Mouse (Mus musculus) 3134 (cell line): ENCODE results near the gene Pdzph1.

Experiments
- DNase-seq: peaks from one replicate; pipeline ENCODE4 v3.0.0-alpha.2; 2011; ENCODE audit warnings: low spot score; ENCODE audit not compliant: insufficient read length; ENCODE audit errors: extremely low read depth

The Pdzph1 gene

GRCm38 (mm10) chr17:58923316-58923866, 67.8 kb downstream of the Pdzph1 start:
- DNase-seq, result no peak

DNA sequence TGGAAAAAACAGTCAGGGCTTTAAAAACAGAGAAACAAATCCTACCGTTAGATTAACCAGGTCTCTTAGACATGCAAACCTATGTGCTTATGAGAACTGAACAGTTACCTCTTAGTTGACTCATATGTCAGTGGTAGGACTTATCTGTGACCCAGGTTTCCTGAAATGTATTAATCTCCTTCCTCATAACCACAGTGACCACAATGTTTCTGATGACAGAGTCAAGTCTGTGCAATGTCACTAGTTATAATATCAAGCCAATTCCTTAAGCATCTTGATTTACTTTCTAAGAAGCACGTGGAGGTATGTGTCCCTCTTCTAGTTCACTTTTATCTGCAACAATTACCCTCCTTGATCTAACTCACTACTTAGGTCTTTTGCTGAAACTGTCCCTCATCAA, 68.4 kb downstream of the Pdzph1 start:
- DNase-seq, result no peak

- DNase-seq, result no peak
Observed at GRCm38 (mm10) chr17:58919927-58920326, 71.2 kb downstream of the Pdzph1 start.

DNA sequence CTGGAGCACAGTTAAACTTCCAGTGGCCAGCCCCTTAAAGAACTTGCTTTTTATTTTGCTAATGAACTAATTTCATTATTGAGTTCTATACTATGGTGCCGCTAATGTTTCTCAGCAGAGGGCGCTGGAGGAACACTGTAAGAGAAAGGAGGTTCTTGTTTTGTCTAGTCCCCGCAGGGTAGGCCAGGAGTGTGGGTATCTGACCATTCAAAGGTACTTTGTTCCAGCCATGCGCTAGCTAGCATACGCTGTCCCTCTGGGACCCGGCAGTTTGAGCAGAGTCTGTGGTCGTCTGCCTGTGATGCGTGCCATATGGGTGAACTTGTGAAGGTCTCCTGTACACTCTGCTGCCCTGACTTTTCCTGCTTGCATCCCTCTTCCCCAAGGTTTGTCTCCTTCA, 72.1 kb downstream of the Pdzph1 start:
- no peak for DNase-seq

DNA sequence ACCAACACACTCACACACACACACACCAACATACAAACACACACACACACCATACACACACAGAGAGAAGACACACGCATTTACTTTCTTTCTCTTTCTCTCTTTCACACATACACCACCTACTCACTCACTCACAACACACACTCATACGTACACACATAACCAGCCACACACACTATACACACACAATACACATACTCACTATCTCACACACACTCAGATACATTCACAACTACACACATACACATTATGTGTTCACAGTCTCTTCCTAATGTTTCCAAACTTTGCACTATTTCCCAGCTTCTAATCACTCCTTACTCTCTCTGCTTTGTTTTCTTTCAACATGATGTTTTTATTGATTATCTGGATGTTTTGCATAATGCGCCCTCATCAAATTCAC, 72.6 kb downstream of the Pdzph1 start:
- no peak for DNase-seq

DNA sequence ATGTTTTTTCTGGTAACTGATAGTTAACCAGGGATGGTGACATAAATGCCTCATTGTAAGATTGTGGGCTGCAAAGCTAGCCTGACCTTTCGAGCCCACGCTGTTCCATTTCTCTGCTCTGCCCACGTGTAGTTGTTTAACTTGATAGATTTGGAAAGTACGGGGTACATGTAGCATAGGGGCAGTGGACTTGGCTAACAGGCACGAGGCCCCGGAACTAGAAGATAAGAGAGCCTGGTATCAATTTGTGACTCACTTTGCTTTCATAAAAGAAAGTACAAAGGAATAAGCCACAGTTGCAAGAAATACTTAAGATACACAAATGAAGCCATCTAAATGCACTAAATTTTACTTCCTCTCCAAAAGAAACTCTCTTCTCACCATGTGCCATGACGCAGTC, 79.6 kb downstream of the Pdzph1 start:
- DNase-seq, result no peak

GRCm38 (mm10) chr17:58909061-58909661, 82.0 kb downstream of the Pdzph1 start:
- peak; percentile 7 for DNase-seq

DNA sequence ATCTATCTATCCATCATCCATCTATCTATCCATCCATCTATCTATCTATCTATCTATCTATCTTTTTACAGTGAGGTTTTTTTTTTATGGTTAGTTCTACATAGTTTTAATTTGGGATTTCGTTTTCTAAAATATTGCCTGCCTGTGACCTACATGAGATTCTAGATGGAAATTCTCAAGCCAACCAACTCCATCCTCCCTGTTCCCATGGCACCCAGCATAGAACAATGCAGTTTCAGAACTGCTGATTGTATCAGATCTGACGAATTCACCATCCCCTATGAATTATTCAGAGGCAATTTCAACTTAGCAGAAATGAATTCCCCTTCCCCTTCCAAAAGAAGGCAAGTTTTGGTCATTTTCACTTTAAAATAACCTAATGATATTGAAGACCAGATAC, 85.2 kb downstream of the Pdzph1 start:
- no peak for DNase-seq

DNA sequence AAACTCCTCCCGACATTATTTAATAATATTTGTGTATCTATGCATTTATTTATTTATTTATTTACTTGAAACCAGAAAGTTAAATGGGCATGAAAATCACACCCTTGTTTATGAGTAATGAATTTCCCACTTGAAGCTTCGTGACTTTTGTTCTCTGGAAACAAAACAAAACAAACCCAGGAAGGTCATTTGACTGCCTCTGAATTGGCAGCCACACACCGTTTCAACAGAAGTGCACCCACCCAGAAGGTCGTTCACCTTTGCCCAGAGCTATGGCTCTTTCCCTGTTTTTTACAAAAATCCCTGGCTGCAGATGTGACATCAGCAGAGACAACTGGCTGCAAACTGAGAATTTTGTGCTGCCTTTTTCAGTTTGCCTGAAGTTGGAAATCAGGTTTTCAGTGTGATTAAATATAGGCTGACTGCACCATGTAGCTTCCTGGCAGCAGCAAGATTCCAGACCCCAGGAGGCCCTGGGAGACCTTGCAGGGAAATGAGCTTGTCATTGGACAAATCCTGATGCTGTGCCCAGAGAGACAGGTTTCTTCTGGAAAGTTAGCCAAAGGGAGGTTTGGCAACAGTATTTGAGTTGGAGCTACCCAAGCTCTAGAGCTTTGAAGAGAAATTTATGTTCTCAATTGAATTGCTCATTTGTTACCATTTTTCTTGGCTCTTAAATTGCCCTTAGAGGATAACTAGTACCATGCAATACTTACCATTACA, 99.5 kb downstream of the Pdzph1 start:
- DNase-seq, result no peak

GRCm38 (mm10) chr17:58889905-58890645, 101.1 kb downstream of the Pdzph1 start:
- no peak for DNase-seq

GRCm38 (mm10) chr17:58884393-58884792, 106.8 kb downstream of the Pdzph1 start:
- DNase-seq, result no peak

GRCm38 (mm10) chr17:58873356-58873755, 117.8 kb downstream of the Pdzph1 start:
- no peak for DNase-seq

DNA sequence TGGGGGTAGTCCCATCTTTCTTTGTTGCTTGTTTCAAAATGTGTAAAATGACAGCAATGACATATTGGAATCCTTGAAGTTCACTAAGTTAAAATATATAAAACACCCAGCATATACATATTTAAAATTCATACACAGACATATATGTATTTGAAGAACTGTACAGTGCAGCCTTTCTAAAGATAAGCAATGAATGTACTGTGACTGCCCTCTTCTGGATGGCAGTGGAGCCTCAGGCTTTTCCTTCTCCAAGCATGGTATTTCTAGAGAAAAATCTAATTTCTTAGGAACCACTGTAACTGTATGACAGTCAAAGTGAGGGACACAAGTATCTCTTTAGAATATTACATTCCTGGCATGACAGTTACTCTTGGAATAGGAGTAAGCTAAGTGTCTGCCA, 120.4 kb downstream of the Pdzph1 start:
- no peak for DNase-seq
